Mouse (Mus musculus) fibroblast of lung, adult 2 months (primary cell): ENCODE measurements at regions not wholly inside any gene's neighbourhood (a gene's known extent, or its start where the extent isn't known, plus 50 kb on each side); places are given as distances from the start of the nearest gene placed in this dataset.
"Not testable (repeated sequence)": the region's sequence is repeated elsewhere in the genome, so short reads cannot be mapped to it uniquely, and the experiment has no call there.

Experiments used
- DNase-seq: peaks from one replicate; pipeline ENCODE4 v3.0.0-alpha.2; 2011; ENCODE audit warnings: low read depth

- DNase-seq: no peak
Measured at GRCm38 (mm10) chr9:9606322-9606721, 367.4 kb upstream of the Arhgap42 start.

DNA sequence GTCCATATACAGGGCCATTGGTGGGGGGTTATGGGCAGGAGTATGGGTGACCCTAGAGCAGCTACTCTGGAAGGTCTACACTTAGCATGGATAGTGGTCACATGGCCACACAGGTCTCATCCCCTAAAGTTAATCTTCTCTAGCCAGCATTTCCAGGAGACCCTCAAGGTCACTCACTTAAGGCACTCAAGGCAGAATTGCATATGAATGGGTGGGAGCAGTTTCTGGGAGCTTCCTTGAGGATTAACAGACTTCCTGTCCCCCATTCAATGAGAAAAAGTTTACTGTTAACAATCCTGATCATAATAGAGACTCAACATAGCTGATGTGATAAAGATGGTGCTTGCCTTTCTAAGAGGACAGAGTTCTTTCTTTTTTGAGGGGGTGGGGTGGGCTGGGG lies 352.4 kb upstream of the Arhgap42 start:
- DNase-seq: no peak

- DNase-seq: no peak
Measured at GRCm38 (mm10) chr9:9583011-9583605, 344.2 kb upstream of the Arhgap42 start.

- DNase-seq: no peak
Measured at GRCm38 (mm10) chr9:9582301-9583010, 343.6 kb upstream of the Arhgap42 start.

GRCm38 (mm10) chr9:9568040-9568649 lies 329.2 kb upstream of the Arhgap42 start:
- DNase-seq: no peak

- DNase-seq: no peak
Measured at GRCm38 (mm10) chr9:9564551-9564950, 325.6 kb upstream of the Arhgap42 start.

DNA sequence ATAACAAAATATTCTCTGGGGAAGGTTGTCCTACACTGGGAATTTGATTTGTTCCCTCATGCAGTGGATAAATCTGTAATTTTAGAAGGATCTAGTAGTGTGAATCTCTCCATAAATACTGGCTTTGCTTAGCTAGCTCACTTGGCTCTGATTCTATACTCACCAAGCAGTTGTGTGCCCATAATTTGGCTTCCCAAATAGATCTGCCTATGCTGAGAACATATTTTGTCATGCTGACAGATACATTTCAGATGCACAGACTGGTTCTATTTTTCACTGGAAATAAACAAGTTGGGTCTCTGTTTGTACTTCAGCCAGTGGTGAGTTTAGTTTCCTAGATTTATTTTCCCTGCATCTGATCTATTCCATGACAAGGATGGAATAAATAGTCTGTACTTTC lies 309.8 kb upstream of the Arhgap42 start:
- no peak for DNase-seq

DNA sequence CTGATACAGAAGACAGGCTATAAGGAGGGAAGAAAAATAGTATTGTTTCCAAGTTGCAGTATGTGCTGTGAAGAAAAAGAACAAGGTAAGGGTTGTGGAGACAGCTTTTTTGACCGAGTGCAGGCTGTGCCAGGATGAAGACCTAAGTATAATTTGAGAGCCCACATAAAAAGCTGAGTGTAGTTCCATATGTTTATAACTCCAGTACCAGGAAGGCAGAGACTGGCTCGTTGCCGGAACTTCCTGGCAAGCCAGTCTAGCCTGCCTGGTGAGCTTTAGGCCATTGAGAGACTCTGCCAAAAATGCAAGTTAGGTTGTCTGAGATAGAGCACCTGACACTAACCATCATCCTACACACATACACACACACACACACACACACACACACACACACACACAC lies 308.7 kb upstream of the Arhgap42 start:
- no peak for DNase-seq

GRCm38 (mm10) chr9:9547121-9547520 lies 308.2 kb upstream of the Arhgap42 start:
- DNase-seq: no peak

DNA sequence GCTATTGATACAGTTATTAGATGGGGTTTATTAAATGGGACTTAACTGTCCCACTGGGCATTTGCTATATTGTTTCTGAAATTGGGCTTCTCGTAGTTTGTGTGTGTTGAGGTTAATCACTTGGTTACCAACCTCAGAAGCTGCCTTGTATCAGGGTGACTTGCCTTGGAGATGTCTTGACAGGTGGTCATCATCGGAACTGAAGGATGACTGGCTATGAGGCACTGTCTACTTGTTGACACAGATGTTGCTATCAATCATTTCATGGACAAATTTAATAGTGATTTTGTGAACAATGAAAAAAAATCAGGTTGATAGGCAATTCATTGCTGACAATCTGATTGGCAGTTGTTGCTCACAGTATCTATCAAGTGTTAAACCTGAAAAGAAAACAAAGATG lies 261.4 kb upstream of the Arhgap42 start:
- DNase-seq: no peak

GRCm38 (mm10) chr9:9493594-9494182 lies 254.8 kb upstream of the Arhgap42 start:
- DNase-seq: no peak

- no peak for DNase-seq
Measured at GRCm38 (mm10) chr9:9477145-9477544, 238.2 kb upstream of the Arhgap42 start.

- DNase-seq: no peak
Measured at GRCm38 (mm10) chr9:9475009-9475744, 236.3 kb upstream of the Arhgap42 start.

GRCm38 (mm10) chr9:9444213-9444612 lies 205.3 kb upstream of the Arhgap42 start:
- no peak for DNase-seq

DNA sequence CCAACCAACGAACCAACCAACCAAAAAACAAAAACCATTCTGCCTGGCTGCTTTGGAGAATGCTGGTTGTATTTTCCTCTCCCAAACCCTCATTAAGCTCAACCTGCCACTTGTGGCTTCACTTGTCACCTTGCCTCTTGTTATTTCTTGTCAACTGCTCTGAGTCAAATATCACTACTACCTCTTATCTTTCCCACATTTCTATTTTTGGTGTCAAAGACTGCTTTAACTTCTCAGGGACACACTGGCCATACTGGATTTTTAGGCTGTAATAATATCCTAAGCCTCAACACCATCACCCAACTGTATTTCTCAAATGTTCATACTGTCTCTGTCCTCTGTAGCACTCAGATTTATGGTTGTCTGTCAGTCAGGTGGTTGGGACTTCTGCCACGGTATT lies 181.4 kb upstream of the Arhgap42 start:
- no peak for DNase-seq

- no peak for DNase-seq
Measured at GRCm38 (mm10) chr9:9412460-9413181, 173.7 kb upstream of the Arhgap42 start.

GRCm38 (mm10) chr9:9394190-9394589 lies 155.3 kb upstream of the Arhgap42 start:
- DNase-seq: not testable (repeated sequence)

DNA sequence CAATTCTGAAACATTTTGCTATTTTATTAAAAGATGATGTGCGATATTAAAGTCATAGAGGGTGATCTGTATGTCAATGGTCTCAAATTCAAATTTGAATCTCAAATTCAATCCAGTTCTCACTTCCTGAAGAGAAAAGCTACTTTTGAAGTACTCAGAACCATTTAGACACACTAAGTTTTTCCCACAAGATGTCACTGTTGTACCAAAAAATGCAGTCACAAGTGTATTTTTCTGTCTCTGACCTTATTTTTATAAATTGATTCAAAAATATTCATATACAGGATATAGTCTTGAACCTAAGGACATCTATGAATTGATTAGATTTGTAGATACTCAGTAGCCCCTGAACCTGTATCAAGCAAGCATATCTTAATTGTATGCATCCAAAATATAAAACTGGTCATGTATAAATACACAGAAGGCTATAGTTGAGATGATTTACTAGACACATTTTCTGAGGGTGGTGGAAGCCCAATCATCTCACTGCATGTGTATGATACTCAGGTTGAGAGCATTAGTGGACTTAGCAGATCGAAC lies 137.8 kb upstream of the Arhgap42 start:
- no peak for DNase-seq

GRCm38 (mm10) chr9:9375304-9375904 lies 136.5 kb upstream of the Arhgap42 start:
- peak; percentile 40 for DNase-seq

DNA sequence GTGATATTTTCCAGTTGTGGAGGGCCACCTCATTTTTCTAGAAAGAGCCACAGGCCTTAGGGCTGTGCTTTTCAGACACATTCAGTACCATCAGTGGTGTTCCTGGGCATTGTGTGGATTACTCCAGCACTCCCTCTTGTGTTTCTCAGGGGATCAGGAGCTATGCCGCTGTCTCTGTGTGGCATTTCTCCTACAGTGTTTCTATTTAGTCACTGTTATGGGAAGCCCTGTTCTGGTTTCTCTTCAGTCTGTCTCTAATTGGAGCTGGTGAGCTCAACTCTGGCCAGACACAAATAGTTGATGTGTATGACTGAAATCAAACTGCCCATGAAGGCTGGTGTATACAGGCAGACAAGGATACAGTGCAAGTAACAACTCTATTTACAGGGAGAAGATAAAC lies 133.7 kb upstream of the Arhgap42 start:
- no peak for DNase-seq

DNA sequence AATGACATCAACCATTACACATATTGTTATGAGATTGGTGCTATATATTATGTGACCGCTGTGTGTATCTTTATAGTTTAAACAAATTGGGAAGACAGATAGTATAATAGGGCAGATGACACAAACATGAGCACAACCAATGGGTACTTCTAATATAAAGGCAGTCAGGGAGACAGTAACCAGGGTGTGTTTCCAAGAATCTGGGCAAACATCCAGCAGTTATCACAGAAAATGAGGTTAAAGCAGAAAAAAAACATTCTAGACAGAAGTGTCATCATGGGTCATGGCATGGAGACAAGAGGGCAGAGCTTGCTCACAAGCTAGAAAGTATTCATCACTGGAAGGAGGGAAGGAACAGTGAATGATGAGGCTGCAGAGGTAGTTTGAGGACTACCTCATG lies 129.8 kb upstream of the Arhgap42 start:
- DNase-seq: no peak
